Mouse (Mus musculus) mouse embryonic stem cell (cell line): ENCODE results near the gene Olfr167.
"Not testable (repeated sequence)": the region's sequence is repeated elsewhere in the genome, so short reads cannot be mapped to it uniquely, and the experiment has no call there.

Source experiments
- in situ Hi-C, 2 experiments: fragments of 300-500 bp; cut with MboI; formaldehyde crosslinking; loops; 1 replicate in 1 of 2; 3 replicates in 1 of 2; pipeline ENCODE4 v1.14.3; 2019 to 2020; ENCODE audit warnings: low sequenced_read_pairs in 2 of 2, low pct_unique_long_range_greater_than_20kb in 1 of 2, mixed read lengths in 1 of 2; ENCODE audit not compliant: unreplicated experiment in 1 of 2

The Olfr167 gene

DNA sequence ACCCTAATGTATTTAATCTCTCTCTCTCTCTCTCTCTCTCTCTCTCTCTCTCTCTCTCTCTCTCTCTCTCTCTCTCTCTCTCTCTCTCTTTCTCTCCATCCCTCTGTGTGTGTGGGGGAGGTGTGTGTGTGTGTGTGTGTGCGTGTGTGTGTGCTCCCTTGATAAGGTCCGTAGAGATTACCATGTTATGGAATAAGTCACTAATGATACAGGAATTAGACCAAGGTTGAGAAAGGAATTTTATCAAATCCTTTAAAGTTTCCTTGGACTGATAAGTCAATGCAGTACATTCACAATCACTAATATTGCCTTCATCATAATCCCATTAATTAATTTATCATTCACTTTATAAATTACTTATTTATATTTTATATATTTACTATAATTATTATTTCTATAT lies at the start of gene Olfr167:
Gene Olfr167 (minus strand): TSS at position 101 of the 400 bp plus-strand sequence.
- in situ Hi-C loops = no loop called here

- in situ Hi-C loops = not testable (repeated sequence)
These were observed 49.6 kb upstream of the Olfr167 start, which contains the start of gene Olfr169 for GRCm38 (mm10) chr16:19571709-19572108. Gene Olfr169, minus strand, starts transcription at chr16:19571809.

DNA sequence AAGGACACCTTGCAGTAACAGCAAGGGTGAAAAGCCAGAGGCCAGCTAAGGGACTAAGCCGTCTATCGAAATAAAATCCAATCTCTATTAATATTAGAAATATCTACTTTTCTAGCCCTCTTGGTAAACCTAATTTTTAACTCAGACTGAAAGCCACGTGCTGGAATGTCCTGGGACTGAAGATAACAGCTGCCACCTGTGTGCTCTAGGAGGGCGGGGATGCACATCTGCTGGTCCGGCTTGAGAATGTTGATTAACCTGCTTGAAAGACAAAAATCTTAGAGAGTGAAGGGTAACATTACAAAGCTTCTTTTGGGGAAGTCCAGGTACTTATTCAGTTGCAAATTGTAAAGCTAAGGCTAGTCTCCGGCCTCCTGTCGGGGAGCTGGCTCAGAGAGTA lies 31.4 kb upstream of the Olfr167 start:
- in situ Hi-C loops = not testable (repeated sequence)

GRCm38 (mm10) chr16:19552246-19552645 lies 30.2 kb upstream of the Olfr167 start:
- in situ Hi-C loops = not testable (repeated sequence)

GRCm38 (mm10) chr16:19535455-19535854 lies 13.4 kb upstream of the Olfr167 start, which contains the start of gene Olfr168:
Gene Olfr168, minus strand, starts transcription at chr16:19535555.
- in situ Hi-C loops = no loop called here

DNA sequence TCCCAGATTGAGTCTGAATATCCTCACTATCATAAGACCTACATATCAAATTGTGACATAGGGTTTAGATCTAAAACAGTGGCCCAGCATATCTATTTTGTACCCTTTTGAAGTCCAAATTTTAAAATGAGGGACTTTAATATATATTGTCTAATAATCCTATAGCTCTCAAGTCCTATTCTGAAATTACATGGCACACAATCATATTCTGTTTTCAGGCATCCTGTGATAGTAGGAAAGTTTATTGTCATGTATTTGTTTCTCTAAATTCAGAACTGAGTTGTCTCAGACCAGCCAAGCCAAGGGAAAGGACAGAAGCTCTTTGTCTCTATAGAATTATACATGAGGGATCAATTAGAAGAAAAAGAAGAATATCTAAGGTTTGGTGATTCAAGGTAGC lies 38.7 kb downstream of the Olfr167 start, which contains the start of gene Olfr166:
Gene Olfr166 (plus strand): TSS at position 301 of the 400 bp plus-strand sequence.
- in situ Hi-C loops = no loop called here

- in situ Hi-C loops = no loop called here
These were observed 57.7 kb downstream of the Olfr167 start for GRCm38 (mm10) chr16:19464365-19464764.
